ENCODE assay signal across 17 mouse cellular contexts in the genomic region with DNA sequence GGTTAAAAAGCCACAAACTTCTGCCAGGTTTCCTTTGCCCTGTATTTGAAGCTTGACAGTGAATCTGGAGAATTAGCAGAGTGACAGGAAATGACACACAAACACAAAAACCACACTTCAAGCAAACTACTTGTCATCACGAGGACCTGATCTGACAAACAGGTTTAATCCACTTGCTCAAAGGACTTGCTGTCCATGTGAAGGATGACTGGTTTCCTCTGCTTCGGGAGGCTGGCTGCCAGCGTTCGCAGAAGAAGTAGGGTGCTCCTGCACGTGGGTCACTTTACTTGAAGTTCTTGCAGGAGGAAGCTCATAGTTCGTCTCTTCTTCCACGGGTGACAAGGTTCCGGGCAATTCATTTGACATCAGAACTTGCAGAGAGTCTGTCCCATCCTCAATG. TPM values are rescaled to one million over a fixed set of nuclear protein-coding genes. Genes with fewer than 3 reads are reported as not detected.
"Had no signal": no experiment of that assay in that cellular context is flagged by ENCODE, and none has a peak within 500 bp of the region (broad histone marks: within the 10 kb centered on the region; RNA-seq: fewer than 3 reads in every experiment).

No protein-coding gene starts in this region.

- H3K27me3 ChIP-seq: intestine, embryonic 15.5 days; liver, embryonic 15.5 days; lung, embryonic 15.5 days; midbrain, embryonic 12.5 days; neural tube, embryonic 13.5 days had no signal

- H3K4me3 ChIP-seq: intestine, embryonic 15.5 days; left cerebral cortex, adult 2 months; limb, embryonic 10.5 days; liver, embryonic 15.5 days; lung, embryonic 15.5 days; midbrain, embryonic 12.5 days; neural tube, embryonic 13.5 days had no signal

- H3K27ac ChIP-seq: intestine, embryonic 15.5 days; left cerebral cortex, adult 2 months; limb, embryonic 10.5 days; liver, embryonic 15.5 days; lung, embryonic 15.5 days; macrophage; midbrain, embryonic 12.5 days; neural tube, embryonic 13.5 days had no signal

- H3K36me3 ChIP-seq: intestine, embryonic 15.5 days; limb, embryonic 10.5 days; liver, embryonic 15.5 days; lung, embryonic 15.5 days; midbrain, embryonic 12.5 days; neural tube, embryonic 13.5 days had no signal

- H3K9me3 ChIP-seq: intestine, embryonic 15.5 days; limb, embryonic 10.5 days; liver, embryonic 15.5 days; lung, embryonic 15.5 days; midbrain, embryonic 12.5 days; neural tube, embryonic 13.5 days had no signal

- DNase-seq: retina, postnatal 1 day; right cerebral cortex, postnatal 4 days; spleen, adult 18-20 months; thymus, postnatal 36 days had no signal

- H3K9ac ChIP-seq: intestine, embryonic 15.5 days; liver, embryonic 15.5 days; lung, embryonic 15.5 days; midbrain, embryonic 12.5 days; neural tube, embryonic 13.5 days had no signal

- ATAC-seq: intestine, embryonic 15.5 days; midbrain, embryonic 16.5 days had no signal

- H3K4me1 ChIP-seq: intestine, embryonic 15.5 days; limb, embryonic 10.5 days; liver, embryonic 15.5 days; midbrain, embryonic 12.5 days; neural tube, embryonic 13.5 days had no signal

- H3K4me2 ChIP-seq: intestine, embryonic 15.5 days; liver, embryonic 11.5 days; liver, embryonic 15.5 days; lung, embryonic 15.5 days; midbrain, embryonic 12.5 days; neural tube, embryonic 13.5 days had no signal

RNA-seq across cellular contexts. Expression of a gene that starts 1.4 kb away (rescaled TPM):
- polyA plus RNA-seq: intestine, embryonic 15.5 days; limb, embryonic 10.5 days; limb, embryonic 14.5 days; liver, embryonic 11.5 days; liver, embryonic 15.5 days; macrophage; midbrain, embryonic 16.5 days; neural tube, embryonic 13.5 days; stomach, embryonic 14.5 days; thymus, postnatal 0 days had no signal

RNA-seq across cellular contexts. Expression of a gene that starts 6.2 kb away (rescaled TPM):
- polyA plus RNA-seq: intestine, embryonic 15.5 days; limb, embryonic 10.5 days; limb, embryonic 14.5 days; liver, embryonic 11.5 days; liver, embryonic 15.5 days; macrophage; midbrain, embryonic 12.5 days; midbrain, embryonic 16.5 days; neural tube, embryonic 13.5 days; stomach, embryonic 14.5 days; thymus, postnatal 0 days had no signal
